Mouse (Mus musculus) hindbrain, embryonic 15.5 days (tissue): Measurements from ENCODE around the gene Arf1. TPM values are rescaled to one million over a fixed set of nuclear protein-coding genes. Genes with fewer than 3 reads are reported as not detected.
A peak's percentile ranks its signal among the peaks of the same experiment; 100 is the strongest.

ENCODE experiments used
- ATAC-seq: fragments of 200-750 bp; cut with Nextera tagmentation; 2 replicates; pipeline ENCODE4 v1.8.0; 2017; ENCODE audit warnings: low read depth, moderate number of reproducible peaks, moderate TSS enrichment; ENCODE audit not compliant: low FRiP score
- H3K27ac ChIP-seq: fragments of 300-500 bp; sonication (generic); replicated peaks from 2 replicates; pipeline ENCODE4 v1.5.1; 2015; ENCODE audit warnings: mild to moderate bottlenecking, inconsistent platforms
- H3K27me3 ChIP-seq: fragments of 300-500 bp; sonication (generic); 2 replicates; pipeline ENCODE4 v1.6.1; 2015; ENCODE audit warnings: control low read depth, inconsistent platforms
- H3K36me3 ChIP-seq: fragments of 300-500 bp; sonication (generic); 2 replicates; pipeline ENCODE4 v1.6.1; 2015; ENCODE audit warnings: control low read depth, inconsistent platforms
- H3K4me1 ChIP-seq: fragments of 300-500 bp; sonication (generic); replicated peaks from 2 replicates; pipeline ENCODE4 v1.6.1; 2015; ENCODE audit warnings: control low read depth, inconsistent platforms
- H3K4me2 ChIP-seq: fragments of 300-500 bp; sonication (generic); 2 replicates; pipeline ENCODE4 v1.6.1; 2015; ENCODE audit warnings: moderate library complexity, mild to moderate bottlenecking, inconsistent platforms
- H3K4me3 ChIP-seq: fragments of 300-500 bp; sonication (generic); 2 replicates; pipeline ENCODE4 v1.5.1; 2015; ENCODE audit warnings: mild to moderate bottlenecking, inconsistent platforms
- H3K9ac ChIP-seq: fragments of 300-500 bp; sonication (generic); 2 replicates; pipeline ENCODE4 v1.6.1; 2015; ENCODE audit warnings: inconsistent platforms
- H3K9me3 ChIP-seq: fragments of 300-500 bp; sonication (generic); 2 replicates; pipeline ENCODE4 v1.6.1; 2016; ENCODE audit warnings: control low read depth, inconsistent platforms
- WGBS: fragments of 180-500 bp; shearing (Covaris S2); methylation state at CpG from one replicate; pipeline ENCODE4 v1.1.7; 2015; 5-methylcytosine and 5-hydroxymethylcytosine counted together
- polyA plus RNA-seq: library from polyadenylated mRNA; unstranded; fragments of >200 nt; fragmentation: Nextera tagmentation; extraction: Ambion mirVana; gene quantifications from 2 replicates; pipeline ENCODE4 v1.2.1, GENCODE M21; 2015

Gene Arf1
- polyA plus RNA-seq, 1 experiment from 2014 or later = 653 TPM

DNA sequence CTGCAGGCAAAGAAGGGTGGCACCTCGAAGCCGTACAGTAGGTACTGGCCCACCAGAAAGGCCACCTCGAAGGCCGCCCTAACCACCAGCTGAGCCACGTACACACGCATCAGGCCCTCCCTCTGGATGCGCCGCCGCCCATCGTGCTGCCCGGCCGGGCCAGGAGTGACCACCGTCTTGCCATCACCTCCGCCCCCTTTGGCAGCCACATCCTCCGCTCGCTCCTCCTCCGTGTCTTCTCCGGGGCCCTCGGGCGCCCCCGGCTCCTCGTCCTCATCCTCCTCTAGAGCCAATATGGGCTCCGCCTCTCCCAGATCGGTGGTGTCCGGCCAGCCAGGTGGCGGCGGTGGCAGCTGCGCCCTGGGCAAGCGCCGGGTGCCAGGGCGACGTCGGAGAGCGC, 51.1 kb downstream of the Arf1 start:
- Histone ChIP-seq H3K4me2 (no peak overlapping the region), H3K27me3 (peaks cover 52% of the 10 kb centered on the region), H3K4me3 (no peak overlapping the region), H3K4me1 (peaks cover 7% of the 10 kb centered on the region; the same call in 1 of the 2 replicates), H3K27ac (no peak overlapping the region), H3K9me3 (no peaks in the 10 kb centered on the region), H3K9ac (no peak overlapping the region), H3K36me3 (no peaks in the 10 kb centered on the region)
- no peak for ATAC-seq
- 14% methylated on average over 33 of the region's 34 CpGs for WGBS

DNA sequence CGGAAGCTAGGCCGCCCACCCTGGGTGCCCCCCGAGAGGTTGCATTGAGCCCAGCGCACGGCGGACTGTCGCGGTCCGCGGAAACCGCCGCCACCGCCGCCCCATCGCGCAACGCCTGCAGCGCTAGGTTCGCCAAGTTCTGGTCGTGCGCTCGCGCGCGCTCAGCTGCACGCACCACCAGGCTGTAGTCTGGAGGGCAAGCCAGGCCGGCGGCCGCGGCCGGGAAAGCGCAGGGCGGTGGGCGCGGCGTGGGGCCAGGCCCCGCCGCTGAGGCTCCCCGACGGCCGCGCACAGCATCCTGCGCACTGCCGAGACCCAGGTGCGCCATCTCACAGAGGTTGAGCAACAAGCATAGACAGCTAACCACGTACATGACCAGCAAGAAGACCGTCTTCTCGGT, 51.6 kb downstream of the Arf1 start:
- peak overlapping the region; percentile 28; the same call in 1 of the 2 replicates for H3K4me2 ChIP-seq

DNA sequence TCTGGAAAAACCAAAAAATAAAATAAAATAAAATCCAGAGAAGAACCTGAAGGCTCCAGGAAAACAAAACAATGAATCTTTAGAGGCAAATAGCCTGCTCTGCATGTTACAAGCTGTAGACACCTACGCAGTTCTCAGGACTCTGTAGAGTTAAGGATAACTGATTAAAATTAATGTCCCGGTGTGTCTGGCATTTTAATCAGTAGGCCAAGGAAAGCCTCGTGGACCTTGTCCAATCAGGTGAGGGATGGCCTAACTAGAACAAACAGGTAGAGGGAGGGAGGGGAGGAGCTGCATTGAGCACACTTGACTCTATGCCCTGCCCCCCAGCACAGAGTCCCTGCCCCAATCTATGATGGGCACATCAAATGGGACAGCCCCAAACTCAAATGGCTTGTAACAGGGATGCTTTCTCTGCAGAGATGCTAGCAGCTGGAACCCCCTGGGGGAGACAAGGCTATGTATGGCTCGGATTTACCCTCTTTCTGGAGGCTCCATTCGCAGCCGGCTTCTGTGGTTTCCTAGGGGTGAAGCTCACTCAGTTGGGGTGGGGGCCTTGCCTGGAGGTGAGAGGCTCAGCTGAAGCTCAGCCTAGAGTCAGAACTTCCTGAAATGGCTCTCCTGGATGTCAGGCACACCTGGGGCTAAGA, 53.8 kb downstream of the Arf1 start:
- 55% methylated on average over 6 of the region's 6 CpGs for WGBS
- no peak for ATAC-seq
- peaks cover 48% of the 10 kb centered on the region for H3K27me3 ChIP-seq

More for the DNA sequence above, 51.6 kb downstream of the Arf1 start:
- H3K4me3 ChIP-seq = no peak overlapping the region
- H3K36me3 ChIP-seq = no peaks in the 10 kb centered on the region
- H3K9ac ChIP-seq = no peak overlapping the region
- H3K9me3 ChIP-seq = no peaks in the 10 kb centered on the region
- peaks cover 7% of the 10 kb centered on the region; the same call in 1 of the 2 replicates for H3K4me1 ChIP-seq
- no peak overlapping the region for H3K27ac ChIP-seq
- ATAC-seq = no peak
- WGBS = 4% methylated on average over 43 of the region's 48 CpGs
- H3K27me3 ChIP-seq = peaks cover 52% of the 10 kb centered on the region

DNA sequence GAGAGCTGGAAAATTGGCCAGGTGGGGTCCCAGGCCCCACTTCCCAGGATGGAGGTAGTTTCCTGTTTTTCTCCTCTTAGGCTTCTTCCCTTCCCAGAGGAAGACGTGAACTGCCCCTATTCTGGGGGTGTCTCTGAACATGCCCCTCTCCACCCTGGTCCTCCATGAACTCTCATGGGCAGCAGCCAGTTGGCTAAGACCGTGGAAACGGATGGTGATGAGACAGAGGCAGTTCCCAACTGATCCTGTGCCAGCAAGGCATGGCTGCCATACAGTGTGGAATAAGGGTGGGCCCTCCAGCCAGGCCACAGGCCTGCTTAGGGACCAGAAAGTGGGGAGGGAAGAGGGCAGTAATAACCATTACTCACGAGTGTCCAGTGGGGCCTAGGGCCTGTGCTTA, 57.5 kb downstream of the Arf1 start:
- H3K27me3 ChIP-seq = peaks cover 17% of the 10 kb centered on the region
- H3K4me2 ChIP-seq = no peak overlapping the region
- H3K4me1 ChIP-seq = no peaks in the 10 kb centered on the region
- H3K27ac ChIP-seq = no peak overlapping the region
- H3K9me3 ChIP-seq = no peaks in the 10 kb centered on the region
- WGBS = 63% methylated on average over 4 of the region's 4 CpGs
- H3K9ac ChIP-seq = no peak overlapping the region
- ATAC-seq = no peak
- no peak overlapping the region for H3K4me3 ChIP-seq
- no peaks in the 10 kb centered on the region for H3K36me3 ChIP-seq

More for the DNA sequence above, 53.8 kb downstream of the Arf1 start:
- Histone ChIP-seq H3K4me3 (no peak overlapping the region), H3K27ac (no peak overlapping the region), H3K9ac (no peak overlapping the region), H3K9me3 (no peaks in the 10 kb centered on the region), H3K36me3 (no peaks in the 10 kb centered on the region), H3K4me2 (no peak overlapping the region), H3K4me1 (peaks cover 7% of the 10 kb centered on the region; the same call in 1 of the 2 replicates)

DNA sequence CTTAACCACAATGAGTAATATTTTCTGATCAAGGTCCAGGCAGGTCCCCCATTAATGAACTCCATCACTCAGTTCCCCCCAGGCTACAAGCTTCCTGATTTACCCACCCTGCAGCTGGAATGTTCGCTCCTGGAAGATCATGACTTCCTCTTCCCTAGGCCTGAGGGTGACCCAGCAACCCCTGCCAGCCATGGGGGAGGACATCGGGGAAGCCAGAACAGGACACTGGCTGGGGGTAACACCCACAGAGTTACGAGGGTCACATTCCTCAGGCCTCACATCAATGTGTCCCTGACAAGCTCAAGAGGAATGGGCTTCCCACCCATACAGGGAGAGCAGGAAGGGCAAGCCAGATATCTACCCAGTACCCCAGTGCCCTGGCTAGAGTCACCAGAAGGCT, 58.3 kb downstream of the Arf1 start:
- WGBS = 73% methylated on average over 3 of the region's 3 CpGs
- Histone ChIP-seq H3K4me1 (no peaks in the 10 kb centered on the region), H3K27ac (no peak overlapping the region), H3K36me3 (no peaks in the 10 kb centered on the region), H3K4me2 (no peak overlapping the region), H3K9ac (no peak overlapping the region), H3K27me3 (peaks cover 9% of the 10 kb centered on the region), H3K4me3 (no peak overlapping the region), H3K9me3 (no peaks in the 10 kb centered on the region)
- no peak for ATAC-seq

DNA sequence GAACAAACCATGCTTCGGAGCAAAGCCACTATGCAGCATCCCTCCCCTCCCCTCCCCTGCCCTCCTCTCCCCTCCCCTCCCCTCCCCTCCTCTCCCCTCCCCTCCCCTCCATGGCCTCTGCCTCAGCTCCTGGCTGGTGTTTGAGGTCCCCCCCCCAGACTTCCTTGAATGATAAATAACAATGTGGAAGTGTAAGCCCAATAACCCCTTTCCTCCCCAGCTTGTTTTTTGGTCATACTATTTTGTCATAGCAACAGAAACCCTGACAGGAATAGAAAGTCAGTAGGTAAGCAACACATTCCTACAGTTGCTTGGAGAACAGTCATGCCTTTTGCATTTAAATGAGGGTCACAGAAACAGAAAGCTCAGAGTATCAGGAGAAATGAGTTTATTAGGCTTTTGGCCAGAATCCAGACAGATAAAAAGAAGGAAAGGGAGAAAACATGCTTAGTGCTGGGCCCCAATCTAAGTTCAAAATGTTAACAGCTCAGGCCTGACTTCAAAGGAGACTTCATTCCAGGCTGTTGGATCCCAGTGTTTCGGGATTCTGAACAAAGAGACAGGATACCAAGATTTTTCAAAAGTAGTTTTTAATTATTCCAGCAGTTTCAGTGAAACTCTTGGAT, 62.3 kb downstream of the Arf1 start:
- 0 out of 2 replicates have a peak overlapping the region, but pooled peaks have one; percentile 38 for H3K27ac ChIP-seq
- WGBS = 32% methylated on average over 2 of the region's 2 CpGs

DNA sequence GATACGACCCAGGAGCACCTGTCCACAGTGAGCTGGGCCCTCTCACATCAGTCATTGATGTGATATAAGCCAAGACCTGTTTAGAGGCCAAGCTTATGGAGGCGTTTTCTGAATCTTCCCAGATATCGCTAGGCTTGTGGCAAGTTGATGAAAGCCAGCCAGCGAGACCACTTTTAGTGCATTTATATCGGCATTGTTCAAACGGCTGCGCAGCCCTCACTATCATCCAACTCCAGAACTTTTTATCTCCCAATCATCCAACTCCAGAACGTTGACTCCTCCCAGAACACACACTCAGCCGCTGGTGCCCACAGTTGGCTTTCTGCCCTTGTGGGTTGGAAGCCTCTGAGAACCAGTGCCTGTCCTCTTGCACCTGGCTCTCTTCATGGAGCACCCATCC, 63.7 kb downstream of the Arf1 start:
- WGBS = 86% methylated on average over 9 of the region's 9 CpGs
- H3K9me3 ChIP-seq = no peaks in the 10 kb centered on the region
- H3K27me3 ChIP-seq = no peaks in the 10 kb centered on the region
- ATAC-seq = no peak
- peak overlapping the region; percentile 65; the same call in 1 of the 2 replicates for H3K4me3 ChIP-seq
- no peaks in the 10 kb centered on the region for H3K36me3 ChIP-seq
- peak overlapping the region; percentile 99 for H3K27ac ChIP-seq
- H3K4me1 ChIP-seq = peaks cover 19% of the 10 kb centered on the region
- no peak overlapping the region for H3K9ac ChIP-seq
- H3K4me2 ChIP-seq = peak overlapping the region; percentile 78

More for the DNA sequence above, 62.3 kb downstream of the Arf1 start:
- no peak for ATAC-seq
- peaks cover 19% of the 10 kb centered on the region for H3K4me1 ChIP-seq
- H3K4me3 ChIP-seq = no peak overlapping the region
- H3K9ac ChIP-seq = no peak overlapping the region
- H3K4me2 ChIP-seq = no peak overlapping the region
- H3K27me3 ChIP-seq = no peaks in the 10 kb centered on the region
- H3K36me3 ChIP-seq = no peaks in the 10 kb centered on the region
- no peaks in the 10 kb centered on the region for H3K9me3 ChIP-seq

DNA sequence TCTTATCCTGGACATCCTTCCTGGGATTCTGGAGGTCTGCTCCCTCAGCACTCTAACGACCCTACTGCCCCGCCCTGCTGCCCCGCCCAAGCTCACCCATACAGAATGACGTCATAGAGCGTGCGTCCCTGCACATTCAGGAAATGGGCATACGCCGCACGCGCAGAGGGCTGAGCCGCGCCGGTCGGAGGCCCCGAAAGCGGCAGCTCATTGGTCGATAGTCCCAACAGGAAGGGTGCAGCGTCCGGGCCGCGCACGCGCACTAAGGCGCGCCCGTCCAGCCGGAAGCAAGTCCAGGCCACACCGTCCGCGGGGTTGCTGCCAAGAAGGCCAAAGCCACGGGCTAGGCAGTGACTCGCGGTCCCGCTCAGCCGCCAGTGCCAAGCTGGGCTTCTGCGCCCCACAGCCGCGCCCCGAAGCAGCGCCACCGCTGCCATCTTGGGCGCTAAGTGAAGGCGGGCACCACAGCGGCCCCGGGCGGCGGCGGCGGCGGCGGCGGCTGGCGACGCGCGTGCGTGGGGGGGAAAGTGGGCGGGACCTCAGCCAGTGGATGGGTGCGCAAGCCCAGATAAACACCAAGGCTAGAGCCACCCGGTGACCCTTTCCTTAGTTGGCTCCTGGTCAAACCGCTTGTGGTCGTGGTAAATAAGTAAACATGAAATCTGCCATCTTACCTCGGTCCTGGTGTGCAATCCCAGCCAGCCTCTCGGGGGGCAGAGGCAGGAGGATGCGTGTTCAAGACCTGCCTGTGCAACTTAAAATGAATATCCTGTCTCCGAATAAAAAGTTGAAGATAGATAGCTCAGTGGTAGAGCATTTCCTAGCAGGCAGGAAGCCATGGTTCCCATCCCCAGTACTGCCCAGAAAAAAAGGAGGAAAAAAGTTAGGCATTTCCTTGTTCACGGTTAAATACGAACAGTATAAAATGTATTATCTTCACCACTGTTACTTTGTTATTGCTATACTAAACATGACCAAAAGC, 64.5 kb downstream of the Arf1 start, which contains the start of gene Iba57:
Gene Iba57, minus strand, starts transcription at position 485 of the 982 bp plus-strand sequence.
- H3K4me3 ChIP-seq = peak within 1 kb of the TSS; percentile 65
- peak within 1 kb of the TSS; percentile 78 for H3K4me2 ChIP-seq
- WGBS = 4% methylated on average over 66 of the region's 68 CpGs
- peak within 1 kb of the TSS; percentile 85 for H3K9ac ChIP-seq
- peak within 1 kb of the TSS; percentile 99 for H3K27ac ChIP-seq
- no peaks in the 10 kb centered on the region for H3K9me3 ChIP-seq
- ATAC-seq = peak; percentile 98
- no peaks in the 10 kb centered on the region for H3K36me3 ChIP-seq
- H3K27me3 ChIP-seq = no peaks in the 10 kb centered on the region
- peaks cover 19% of the 10 kb centered on the region for H3K4me1 ChIP-seq

DNA sequence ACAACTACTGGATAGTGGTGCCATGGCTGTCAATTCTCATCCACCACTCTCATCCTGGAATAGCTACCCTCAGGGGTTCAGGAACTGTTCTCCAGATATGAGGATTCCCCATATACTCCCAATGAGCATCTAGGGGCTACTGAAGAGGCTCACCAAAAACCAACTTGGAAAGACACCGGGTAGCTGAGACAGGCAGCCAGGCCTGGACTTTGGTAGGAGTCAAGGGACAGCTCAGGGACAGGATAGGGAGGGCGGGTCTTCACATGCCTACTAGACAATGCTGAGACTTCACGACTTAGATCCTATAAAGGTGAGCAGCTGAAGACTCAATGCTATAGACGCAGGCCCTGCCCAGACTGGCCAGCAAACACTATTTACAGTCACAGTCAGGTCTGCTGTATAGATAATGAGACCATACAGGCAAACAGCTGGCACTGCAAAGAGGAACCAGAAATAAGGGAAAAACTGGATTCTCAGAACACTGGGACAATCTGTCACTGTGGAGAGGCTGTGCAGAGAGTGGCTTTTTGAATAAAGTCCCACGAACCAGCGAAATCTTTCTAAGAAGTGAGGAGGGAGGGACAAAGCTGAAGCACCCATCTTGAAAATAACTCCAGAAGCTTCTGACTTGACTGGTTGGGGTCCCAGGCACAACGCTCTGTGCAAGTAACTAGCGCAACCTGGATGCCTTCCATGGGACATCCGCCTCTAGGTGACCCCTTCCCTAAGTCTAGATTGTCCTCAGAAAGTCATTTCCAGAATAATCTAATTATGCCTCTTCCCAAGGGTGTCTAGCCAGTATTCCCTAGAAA, 65.4 kb downstream of the Arf1 start:
- H3K27ac ChIP-seq = peak overlapping the region; percentile 99
- 67% methylated on average over 9 of the region's 9 CpGs for WGBS
- no peak for ATAC-seq

More for the DNA sequence above, 65.4 kb downstream of the Arf1 start:
- H3K4me2 ChIP-seq = peak overlapping the region; percentile 78
- peaks cover 4% of the 10 kb centered on the region; the same call in 1 of the 2 replicates for H3K36me3 ChIP-seq
- H3K4me1 ChIP-seq = peaks cover 19% of the 10 kb centered on the region
- peak overlapping the region; percentile 52 for H3K9ac ChIP-seq
- H3K9me3 ChIP-seq = no peaks in the 10 kb centered on the region
- no peaks in the 10 kb centered on the region for H3K27me3 ChIP-seq
- H3K4me3 ChIP-seq = peak overlapping the region; percentile 65
